Mouse (Mus musculus): Measurements from ENCODE around the gene Sumo3. TPM values are rescaled to one million over a fixed set of nuclear protein-coding genes. Genes with fewer than 3 reads are reported as not detected.

The Sumo3 gene
- 282 and 283 TPM in 2 replicates for polyA plus RNA-seq (2015; fragmentation: Nextera tagmentation; extraction: Ambion mirVana)

GRCm38 (mm10) chr10:77605908-77606826 is at the start of gene Sumo3, which contains the start of gene Gm49325:
Gene Sumo3 (plus strand): TSS chr10:77606097.
Gene Gm49325 (plus strand): TSS chr10:77606197.
- Histone ChIP-seq H3K4me1 (replicated peaks) (peaks cover 30% of the 10 kb centered on the region), H3K27me3 (no peaks in the 10 kb centered on the region), H3K36me3 (peaks cover 15% of the 10 kb centered on the region), H3K4me2 (peak within 1 kb of the TSS; percentile 94), H3K9me3 (no peaks in the 10 kb centered on the region), H3K27ac (replicated peaks) (peak within 1 kb of the TSS; percentile 96), H3K4me3 (peak within 1 kb of the TSS; percentile 86), H3K9ac (peak within 1 kb of the TSS; percentile 75)
- peak; percentile 83 for ATAC-seq (ENCODE audit: low FRiP score, low read depth)
- under 1% methylated on average over 98 of the region's 119 CpGs for WGBS

DNA sequence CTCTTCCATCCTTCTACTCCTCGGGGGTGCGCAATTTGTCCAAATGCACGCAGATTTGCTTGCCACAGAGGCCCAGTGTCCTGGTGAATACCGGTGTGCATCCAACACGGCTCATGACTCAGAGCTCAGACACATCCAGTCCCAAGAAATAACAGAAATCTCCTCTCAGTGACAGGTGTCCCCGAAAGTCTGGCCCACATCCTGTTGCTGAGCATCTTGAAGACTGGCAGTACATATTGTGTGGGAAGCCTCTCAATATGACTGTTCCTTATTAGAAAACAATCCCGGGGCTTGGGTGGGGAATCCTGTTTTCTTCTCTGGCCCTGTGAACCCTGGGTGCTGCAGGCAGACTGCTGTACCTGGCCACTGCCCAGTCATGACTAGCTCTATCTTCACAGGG is 49.3 kb upstream of the Sumo3 start:
- 94% methylated on average over 7 of the region's 7 CpGs for WGBS
- no peak overlapping the region for H3K4me2 ChIP-seq
- no peaks in the 10 kb centered on the region for H3K36me3 ChIP-seq
- H3K9me3 ChIP-seq = no peaks in the 10 kb centered on the region
- H3K27me3 ChIP-seq = no peaks in the 10 kb centered on the region
- no peak overlapping the region for H3K9ac ChIP-seq
- H3K27ac ChIP-seq (replicated peaks) = no peak overlapping the region
- ATAC-seq (ENCODE audit: low FRiP score, low read depth) = no peak
- no peaks in the 10 kb centered on the region for H3K4me1 ChIP-seq (replicated peaks)
- H3K4me3 ChIP-seq = no peak overlapping the region

DNA sequence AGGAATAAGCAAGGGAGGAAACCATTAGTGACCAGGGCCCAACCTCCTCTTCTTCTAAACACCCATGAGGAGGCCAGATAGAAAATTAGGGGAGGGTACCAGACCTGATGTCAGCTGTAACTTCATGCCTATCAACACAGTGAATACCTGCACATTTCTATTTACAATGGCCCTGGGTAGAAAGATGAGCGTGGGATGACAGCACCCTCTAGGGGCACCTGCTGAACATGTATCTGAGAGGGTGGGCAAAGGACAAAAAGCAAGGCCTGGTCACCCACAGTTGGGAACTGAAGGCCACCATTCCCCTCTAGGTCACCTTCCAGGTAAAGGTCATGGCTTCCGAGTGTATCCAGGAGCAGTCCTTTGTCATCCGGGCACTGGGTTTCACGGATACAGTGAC is 48.3 kb upstream of the Sumo3 start:
- no peaks in the 10 kb centered on the region for H3K4me1 ChIP-seq (replicated peaks)
- 91% methylated on average over 4 of the region's 4 CpGs for WGBS

GRCm38 (mm10) chr10:77560090-77560489 is 45.8 kb upstream of the Sumo3 start:
- no peaks in the 10 kb centered on the region for H3K27me3 ChIP-seq
- no peak overlapping the region for H3K4me3 ChIP-seq
- 87% methylated on average over 11 of the region's 11 CpGs for WGBS
- no peaks in the 10 kb centered on the region for H3K4me1 ChIP-seq (replicated peaks)
- no peak for ATAC-seq (ENCODE audit: low FRiP score, low read depth)
- no peak overlapping the region for H3K9ac ChIP-seq
- no peak overlapping the region for H3K27ac ChIP-seq (replicated peaks)
- no peaks in the 10 kb centered on the region for H3K9me3 ChIP-seq
- H3K36me3 ChIP-seq = no peaks in the 10 kb centered on the region
- no peak overlapping the region for H3K4me2 ChIP-seq

More for the DNA sequence above, 48.3 kb upstream of the Sumo3 start:
- no peak overlapping the region for H3K27ac ChIP-seq (replicated peaks)
- no peaks in the 10 kb centered on the region for H3K27me3 ChIP-seq
- H3K4me3 ChIP-seq = no peak overlapping the region
- H3K4me2 ChIP-seq = no peak overlapping the region
- H3K9ac ChIP-seq = no peak overlapping the region
- H3K36me3 ChIP-seq = no peaks in the 10 kb centered on the region
- ATAC-seq (ENCODE audit: low FRiP score, low read depth) = no peak
- no peaks in the 10 kb centered on the region for H3K9me3 ChIP-seq

GRCm38 (mm10) chr10:77560830-77561229 is 45.1 kb upstream of the Sumo3 start:
- ATAC-seq (ENCODE audit: low FRiP score, low read depth) = no peak
- WGBS = 93% methylated on average over 9 of the region's 9 CpGs
- no peaks in the 10 kb centered on the region for H3K27me3 ChIP-seq
- no peaks in the 10 kb centered on the region for H3K9me3 ChIP-seq
- H3K36me3 ChIP-seq = no peaks in the 10 kb centered on the region
- no peaks in the 10 kb centered on the region for H3K4me1 ChIP-seq (replicated peaks)
- no peak overlapping the region for H3K9ac ChIP-seq
- no peak overlapping the region for H3K27ac ChIP-seq (replicated peaks)
- H3K4me2 ChIP-seq = no peak overlapping the region
- H3K4me3 ChIP-seq = no peak overlapping the region

GRCm38 (mm10) chr10:77561508-77561907 is 44.4 kb upstream of the Sumo3 start:
- Histone ChIP-seq H3K4me3 (no peak overlapping the region), H3K27ac (replicated peaks) (no peak overlapping the region), H3K9ac (no peak overlapping the region), H3K36me3 (no peaks in the 10 kb centered on the region), H3K4me2 (no peak overlapping the region), H3K4me1 (replicated peaks) (no peaks in the 10 kb centered on the region), H3K9me3 (no peaks in the 10 kb centered on the region), H3K27me3 (no peaks in the 10 kb centered on the region)
- WGBS = 92% methylated on average over 2 of the region's 2 CpGs
- no peak for ATAC-seq (ENCODE audit: low FRiP score, low read depth)

DNA sequence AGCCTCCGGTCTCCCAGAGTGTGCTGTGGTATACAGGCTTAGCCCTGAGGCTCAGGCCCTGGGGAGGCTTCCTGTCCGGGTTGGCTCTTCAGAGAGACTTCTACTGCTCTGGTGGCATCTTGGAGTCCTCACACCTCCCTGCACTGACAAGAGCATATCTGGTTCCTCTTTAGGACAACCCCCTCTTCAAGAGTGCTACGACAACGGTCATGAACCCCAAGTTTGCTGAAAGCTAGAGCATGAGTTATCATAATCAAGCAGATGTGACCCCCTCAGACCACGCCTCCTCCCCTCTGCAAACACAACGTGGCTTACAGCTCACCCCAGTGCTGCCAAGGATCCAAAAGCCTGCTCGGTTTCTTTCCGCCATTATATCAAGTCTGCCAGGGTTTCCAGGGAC is 40.9 kb upstream of the Sumo3 start:
- no peaks in the 10 kb centered on the region for H3K4me1 ChIP-seq (replicated peaks)
- no peaks in the 10 kb centered on the region for H3K36me3 ChIP-seq
- no peak overlapping the region for H3K9ac ChIP-seq
- ATAC-seq (ENCODE audit: low FRiP score, low read depth) = no peak
- no peaks in the 10 kb centered on the region for H3K27me3 ChIP-seq
- H3K27ac ChIP-seq (replicated peaks) = no peak overlapping the region
- H3K9me3 ChIP-seq = no peaks in the 10 kb centered on the region
- 86% methylated on average over 8 of the region's 8 CpGs for WGBS
- H3K4me2 ChIP-seq = no peak overlapping the region
- no peak overlapping the region for H3K4me3 ChIP-seq

DNA sequence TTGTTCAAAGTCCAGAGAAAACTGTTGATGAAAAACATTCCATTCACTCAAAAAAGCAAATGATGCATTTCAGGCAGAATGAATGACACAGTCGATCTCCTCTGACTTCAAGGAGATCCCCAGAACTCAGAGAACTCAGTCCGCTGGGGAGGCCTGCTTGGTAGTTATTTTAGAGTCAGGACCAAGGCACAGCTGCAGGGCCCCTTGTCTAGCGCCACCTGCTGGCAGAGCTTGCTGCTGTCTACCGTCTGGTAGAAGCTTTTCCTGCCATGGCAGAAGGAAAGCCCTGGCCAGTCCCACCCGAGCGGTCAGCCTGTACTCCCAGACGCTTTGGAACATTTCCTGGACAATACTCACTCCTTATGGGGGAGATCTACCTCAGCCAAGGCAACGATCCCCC is 39.2 kb upstream of the Sumo3 start:
- Histone ChIP-seq H3K4me2 (no peak overlapping the region), H3K4me3 (no peak overlapping the region), H3K4me1 (replicated peaks) (no peaks in the 10 kb centered on the region), H3K36me3 (no peaks in the 10 kb centered on the region), H3K27me3 (no peaks in the 10 kb centered on the region), H3K9ac (no peak overlapping the region), H3K27ac (replicated peaks) (no peak overlapping the region), H3K9me3 (no peaks in the 10 kb centered on the region)
- WGBS = 45% methylated on average over 8 of the region's 8 CpGs
- ATAC-seq (ENCODE audit: low FRiP score, low read depth) = no peak

DNA sequence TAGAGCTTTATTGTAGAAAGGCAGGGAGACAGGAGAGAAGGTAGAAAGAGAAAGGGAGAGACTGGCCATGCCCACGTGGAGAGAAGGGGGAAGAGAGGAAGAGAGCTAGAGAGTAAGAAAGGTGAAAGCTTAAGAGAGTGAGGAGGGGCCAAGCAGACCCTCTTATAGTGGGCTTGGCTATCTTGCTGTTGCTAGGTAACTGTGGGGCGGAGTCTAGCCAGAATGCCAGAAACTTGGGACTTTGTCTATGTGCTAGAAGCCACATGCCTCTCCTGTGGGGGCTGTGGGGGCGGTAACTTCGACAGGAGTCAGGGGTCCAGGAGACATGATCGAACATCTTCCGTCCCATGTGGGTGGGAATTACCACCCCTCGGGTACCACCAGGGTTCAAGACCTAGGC is 36.4 kb upstream of the Sumo3 start:
- Histone ChIP-seq H3K9me3 (no peaks in the 10 kb centered on the region), H3K4me3 (no peak overlapping the region), H3K36me3 (no peaks in the 10 kb centered on the region), H3K27ac (replicated peaks) (no peak overlapping the region), H3K9ac (no peak overlapping the region), H3K4me1 (replicated peaks) (no peaks in the 10 kb centered on the region), H3K4me2 (no peak overlapping the region), H3K27me3 (no peaks in the 10 kb centered on the region)
- 33% methylated on average over 7 of the region's 7 CpGs for WGBS
- no peak for ATAC-seq (ENCODE audit: low FRiP score, low read depth)

DNA sequence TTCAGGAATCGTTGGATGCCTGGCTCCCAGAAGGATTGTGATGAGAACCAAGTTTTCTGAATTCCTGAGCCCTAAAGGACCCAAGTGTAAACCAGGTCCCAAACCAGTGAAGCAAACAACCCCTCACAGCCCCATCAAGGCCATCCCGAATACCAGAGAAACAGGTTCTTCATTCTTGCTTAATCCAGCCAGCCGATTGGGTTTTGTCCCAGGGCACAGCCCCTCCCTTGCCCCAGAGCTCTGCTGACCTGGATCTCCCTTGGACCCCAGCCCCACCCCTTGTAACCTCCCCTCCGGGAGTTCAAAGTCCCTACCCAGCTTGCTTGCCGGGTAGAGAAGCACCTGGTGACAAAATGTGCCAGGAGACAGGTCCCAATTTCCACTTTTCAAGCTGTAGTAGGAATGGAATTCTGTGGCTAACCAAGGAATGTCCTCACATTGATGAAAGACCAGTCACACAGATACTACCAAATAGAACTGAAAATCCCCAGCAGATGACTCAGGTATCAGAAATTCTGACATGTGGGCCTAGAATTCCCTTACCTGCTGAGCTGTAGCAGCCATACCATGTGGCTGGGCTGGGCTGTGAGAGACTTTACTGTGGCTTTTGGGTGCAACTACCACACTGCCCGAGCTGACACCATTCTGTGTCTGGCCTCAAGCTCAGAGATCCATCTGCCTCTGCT is 35.8 kb upstream of the Sumo3 start:
- WGBS = 64% methylated on average over 6 of the region's 6 CpGs
- no peak overlapping the region for H3K4me2 ChIP-seq
- no peaks in the 10 kb centered on the region for H3K36me3 ChIP-seq
- H3K9me3 ChIP-seq = no peaks in the 10 kb centered on the region
- H3K9ac ChIP-seq = no peak overlapping the region
- no peaks in the 10 kb centered on the region for H3K4me1 ChIP-seq (replicated peaks)
- no peak for ATAC-seq (ENCODE audit: low FRiP score, low read depth)
- no peak overlapping the region for H3K4me3 ChIP-seq
- no peak overlapping the region for H3K27ac ChIP-seq (replicated peaks)
- H3K27me3 ChIP-seq = no peaks in the 10 kb centered on the region

DNA sequence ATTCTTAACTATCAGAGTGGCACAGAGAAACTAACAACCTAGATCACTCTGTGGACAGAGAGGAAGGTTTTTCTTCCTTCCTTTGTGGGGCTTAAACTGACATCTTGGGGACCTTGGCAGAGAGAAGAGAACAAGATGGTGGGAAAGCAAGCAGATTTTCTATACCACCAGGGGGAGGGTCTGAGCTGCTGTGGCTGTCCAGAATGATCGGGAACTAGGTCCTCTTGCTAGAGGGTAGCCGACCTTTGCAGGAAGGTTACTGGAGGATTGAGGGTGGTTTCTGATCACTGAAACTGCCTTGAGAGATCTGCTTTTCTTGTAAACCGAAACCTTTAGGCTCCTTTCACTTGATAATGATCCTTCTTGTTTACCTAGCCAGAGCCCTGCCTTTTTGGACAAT is 33.7 kb upstream of the Sumo3 start:
- Histone ChIP-seq H3K36me3 (no peaks in the 10 kb centered on the region), H3K4me3 (no peak overlapping the region), H3K27ac (replicated peaks) (no peak overlapping the region), H3K4me2 (no peak overlapping the region), H3K9me3 (no peaks in the 10 kb centered on the region), H3K27me3 (no peaks in the 10 kb centered on the region), H3K4me1 (replicated peaks) (no peaks in the 10 kb centered on the region), H3K9ac (no peak overlapping the region)
- ATAC-seq (ENCODE audit: low FRiP score, low read depth) = no peak
- 32% methylated on average over 3 of the region's 3 CpGs for WGBS

DNA sequence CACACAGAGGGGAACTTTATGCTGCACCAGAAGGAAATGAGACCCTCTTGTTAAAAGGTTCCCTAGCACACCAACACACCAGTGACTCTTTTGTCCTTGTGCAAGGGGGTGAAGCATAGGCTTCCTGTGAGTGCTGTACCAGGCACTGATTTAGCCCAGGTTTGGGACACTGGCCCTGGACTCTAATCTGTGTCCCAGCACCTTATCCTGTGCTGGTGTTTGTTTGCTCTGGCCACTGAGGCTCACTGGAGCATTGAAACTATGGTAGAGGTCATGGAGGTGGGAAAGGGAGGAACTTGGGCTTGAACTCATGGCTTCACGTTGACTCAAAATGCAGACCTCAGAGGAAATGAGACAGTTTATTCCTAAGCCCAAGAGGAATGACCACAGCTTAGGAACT is 32.7 kb upstream of the Sumo3 start:
- H3K27me3 ChIP-seq = no peaks in the 10 kb centered on the region
- no peaks in the 10 kb centered on the region for H3K9me3 ChIP-seq
- no peak overlapping the region for H3K9ac ChIP-seq
- no peak overlapping the region for H3K4me2 ChIP-seq
- H3K4me3 ChIP-seq = no peak overlapping the region
- no peaks in the 10 kb centered on the region for H3K36me3 ChIP-seq
- 79% methylated on average over 1 of the region's 1 CpGs for WGBS
- H3K4me1 ChIP-seq (replicated peaks) = no peaks in the 10 kb centered on the region
- ATAC-seq (ENCODE audit: low FRiP score, low read depth) = no peak
- no peak overlapping the region for H3K27ac ChIP-seq (replicated peaks)
